Comparison of ENCODE assay signal across 22 mouse cellular contexts in the genomic region with DNA sequence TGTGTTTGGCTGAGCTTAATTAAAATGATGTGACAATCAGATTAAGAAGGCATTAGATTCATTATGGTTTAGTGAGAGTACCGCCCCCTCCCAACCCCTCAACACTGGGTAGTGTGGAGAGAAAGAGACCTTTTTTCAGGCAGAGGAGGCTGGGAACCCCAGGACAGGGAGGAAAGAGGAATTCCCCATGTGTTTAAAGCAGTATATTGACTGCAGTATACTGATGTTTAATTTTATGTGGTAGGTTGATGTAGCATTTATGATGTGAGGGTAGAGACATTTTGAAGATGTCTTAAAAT. TPM values are rescaled to one million over a fixed set of nuclear protein-coding genes. Genes with fewer than 3 reads are reported as not detected.
A peak's percentile ranks its signal among the peaks of the same experiment; 100 is the strongest.
DNase-seq lines count a peak whose midpoint lies in the region; ATAC-seq lines count a peak whose summit lies in the region.
"Had no signal": no experiment of that assay in that cellular context is flagged by ENCODE, and none has a peak within 500 bp of the region (broad histone marks: within the 10 kb centered on the region; RNA-seq: fewer than 3 reads in every experiment).

No protein-coding gene starts in this region.

- peaks cover 8% of the 10 kb centered on the region; the same call in 1 of the 2 replicates for H3K4me1 ChIP-seq in lung, embryonic 15.5 days
- H3K4me1 ChIP-seq in intestine, embryonic 16.5 days (ENCODE audit: control insufficient read depth, insufficient read depth, low read length), result peaks cover 7% of the 10 kb centered on the region; the same call in 1 of the 2 replicates
- H3K4me1 ChIP-seq in stomach, embryonic 16.5 days (ENCODE audit: control insufficient read depth, insufficient read depth, low read length), result peaks cover 4% of the 10 kb centered on the region; the same call in 1 of the 2 replicates
- H3K4me1 ChIP-seq: forebrain, embryonic 10.5 days; forebrain, embryonic 13.5 days; hindbrain, embryonic 10.5 days; hindbrain, embryonic 13.5 days had no signal

- H3K4me3 ChIP-seq in lung, embryonic 15.5 days, result no peak overlapping the region
- H3K4me3 ChIP-seq in intestine, embryonic 16.5 days (ENCODE audit: low read length), result no peak overlapping the region
- H3K4me3 ChIP-seq in stomach, embryonic 16.5 days (replicated peaks; ENCODE audit: low read length), result no peak overlapping the region
- H3K4me3 ChIP-seq: forebrain, embryonic 10.5 days; forebrain, embryonic 13.5 days; hindbrain, embryonic 10.5 days; hindbrain, embryonic 13.5 days had no signal

- H3K27ac ChIP-seq in lung, embryonic 15.5 days, result 0 out of 2 replicates have a peak overlapping the region, but pooled peaks have one; percentile 13
- H3K27ac ChIP-seq in intestine, embryonic 16.5 days (ENCODE audit: low read length), result peak overlapping the region; percentile 61
- peak overlapping the region; percentile 85 for H3K27ac ChIP-seq in stomach, embryonic 16.5 days (ENCODE audit: low read length)
- H3K27ac ChIP-seq: forebrain, embryonic 10.5 days; forebrain, embryonic 13.5 days; hindbrain, embryonic 10.5 days; hindbrain, embryonic 13.5 days had no signal

- H3K9me3 ChIP-seq in lung, embryonic 15.5 days, result no peaks in the 10 kb centered on the region
- H3K9me3 ChIP-seq in intestine, embryonic 16.5 days (ENCODE audit: control insufficient read depth, low read length), result no peaks in the 10 kb centered on the region
- H3K9me3 ChIP-seq in stomach, embryonic 16.5 days (replicated peaks; ENCODE audit: control insufficient read depth, low read length), result no peaks in the 10 kb centered on the region
- H3K9me3 ChIP-seq: forebrain, embryonic 10.5 days; forebrain, embryonic 13.5 days; hindbrain, embryonic 10.5 days; hindbrain, embryonic 13.5 days had no signal

- no peaks in the 10 kb centered on the region for H3K27me3 ChIP-seq in lung, embryonic 15.5 days
- H3K27me3 ChIP-seq in intestine, embryonic 16.5 days (replicated peaks; ENCODE audit: control insufficient read depth, insufficient read depth, low read length), result no peaks in the 10 kb centered on the region
- H3K27me3 ChIP-seq in stomach, embryonic 16.5 days (ENCODE audit: control insufficient read depth, insufficient read depth, low read length), result no peaks in the 10 kb centered on the region
- H3K27me3 ChIP-seq: forebrain, embryonic 13.5 days; hindbrain, embryonic 13.5 days; Patski had no signal

- H3K9ac ChIP-seq in lung, embryonic 15.5 days, result no peak overlapping the region
- no peak overlapping the region for H3K9ac ChIP-seq in intestine, embryonic 16.5 days (ENCODE audit: low read depth, low read length)
- no peak overlapping the region for H3K9ac ChIP-seq in stomach, embryonic 16.5 days (ENCODE audit: low read length)
- H3K9ac ChIP-seq: forebrain, embryonic 13.5 days; hindbrain, embryonic 13.5 days had no signal

- peak; percentile 55 for DNase-seq in heart, adult 11 months
- no peak for DNase-seq in heart, postnatal 36 days
- DNase-seq in lung, adult 18-20 months, result no peak
- DNase-seq in ovary, postnatal 36 days (ENCODE audit: low spot score), result no peak
- no peak for DNase-seq in thymus, postnatal 14 days
- DNase-seq: adrenal gland, postnatal 10 days; adrenal gland, postnatal 36 days; cerebellum, adult 18-20 months; cerebellum, adult 9-10 months; cerebellum, postnatal 14 days; gastrocnemius, postnatal 10 days; gastrocnemius, postnatal 36 days had no signal

- intact Hi-C loops in heart, postnatal 36 days (cut with DNase I), result no loop called here

- no peak for ATAC-seq in lung, embryonic 15.5 days (ENCODE audit: borderline replicate concordance, extremely low read depth, low FRiP score, low TSS enrichment)
- ATAC-seq in intestine, embryonic 16.5 days, result no peak; the same call in 1 of the 2 replicates
- ATAC-seq in stomach, embryonic 16.5 days (ENCODE audit: insufficient read depth, low FRiP score), result no peak; the same call in 1 of the 2 replicates
- ATAC-seq: forebrain, embryonic 13.5 days; forebrain, embryonic 16.5 days; Patski had no signal

- no peak overlapping the region for H3K4me2 ChIP-seq in lung, embryonic 15.5 days
- H3K4me2 ChIP-seq in intestine, embryonic 16.5 days (ENCODE audit: low read depth, low read length), result no peak overlapping the region
- no peak overlapping the region for H3K4me2 ChIP-seq in stomach, embryonic 16.5 days (ENCODE audit: low read depth, low read length)
- H3K4me2 ChIP-seq: forebrain, embryonic 13.5 days; heart, embryonic 11.5 days; hindbrain, embryonic 13.5 days had no signal

- WGBS in lung, embryonic 15.5 days, result 40% methylated on average over 1 of the region's 1 CpGs
- WGBS in intestine, embryonic 16.5 days, result 65% methylated on average over 1 of the region's 1 CpGs
- 66% methylated on average over 1 of the region's 1 CpGs for WGBS in stomach, embryonic 16.5 days

- H3K36me3 ChIP-seq in lung, embryonic 15.5 days, result no peaks in the 10 kb centered on the region
- no peaks in the 10 kb centered on the region for H3K36me3 ChIP-seq in intestine, embryonic 16.5 days (ENCODE audit: control insufficient read depth, insufficient read depth, low read length)
- no peaks in the 10 kb centered on the region for H3K36me3 ChIP-seq in stomach, embryonic 16.5 days (ENCODE audit: control insufficient read depth, insufficient read depth, low read length)
- H3K36me3 ChIP-seq: forebrain, embryonic 10.5 days; hindbrain, embryonic 10.5 days; hindbrain, embryonic 13.5 days had no signal

RNA-seq across cellular contexts. Expression of a gene that starts 26.1 kb away (rescaled TPM):
- total RNA-seq in heart, postnatal 36 days (2021), result 1 to 10 TPM; 5.7 to 6.7 TPM
- polyA plus RNA-seq in lung, embryonic 15.5 days (2015; fragmentation: Nextera tagmentation; extraction: Ambion mirVana), result 15.5 and 18.2 TPM in 2 replicates
- 11.6 and 13.3 TPM in 2 replicates for polyA plus RNA-seq in intestine, embryonic 16.5 days (2015; fragmentation: Nextera tagmentation; extraction: Ambion mirVana)
- polyA plus RNA-seq in stomach, embryonic 16.5 days (2015; fragmentation: Nextera tagmentation; extraction: Ambion mirVana), result 16.3 and 18.4 TPM in 2 replicates

RNA-seq across cellular contexts. Expression of a gene that starts 57.2 kb away (rescaled TPM):
- total RNA-seq in heart, postnatal 36 days (2021), result 10 to 100 TPM; 17.9 to 18.3 TPM
- 42.6 and 43.7 TPM in 2 replicates for polyA plus RNA-seq in lung, embryonic 15.5 days (2015; fragmentation: Nextera tagmentation; extraction: Ambion mirVana)
- polyA plus RNA-seq in intestine, embryonic 16.5 days (2015; fragmentation: Nextera tagmentation; extraction: Ambion mirVana), result 21.1 and 21.9 TPM in 2 replicates
- polyA plus RNA-seq in stomach, embryonic 16.5 days (2015; fragmentation: Nextera tagmentation; extraction: Ambion mirVana), result 32.9 and 35.7 TPM in 2 replicates

Comparison
In these comparisons a context has a peak if more than half of its experiments do, and no peak if none do; other contexts are left out.
1. H3K27ac ChIP-seq: peak in every context shown above with its lines; median percentile 85 in stomach, embryonic 16.5 days; 61 in intestine, embryonic 16.5 days; 13 in lung, embryonic 15.5 days.